Mouse (Mus musculus) hindbrain, embryonic 10.5 days (tissue): ENCODE results near the gene Esx1. TPM values are rescaled to one million over a fixed set of nuclear protein-coding genes. Genes with fewer than 3 reads are reported as not detected.
A peak's percentile ranks its signal among the peaks of the same experiment; 100 is the strongest.

Experiments
- DNase-seq: peaks from one replicate; pipeline ENCODE4 v3.0.0-alpha.2; 2017; ENCODE audit warnings: low spot score
- H3K27ac ChIP-seq: fragments of 300-500 bp; sonication (generic); 2 replicates; pipeline ENCODE4 v1.5.1; 2016; ENCODE audit warnings: mild to moderate bottlenecking, moderate library complexity
- H3K27me3 ChIP-seq: fragments of 300-500 bp; sonication (generic); 2 replicates; pipeline ENCODE4 v1.6.1; 2016; ENCODE audit warnings: mild to moderate bottlenecking; ENCODE audit not compliant: poor library complexity, insufficient read depth, severe bottlenecking
- H3K36me3 ChIP-seq: fragments of 300-500 bp; sonication (generic); 2 replicates; pipeline ENCODE4 v1.6.1; 2016; ENCODE audit warnings: mild to moderate bottlenecking, moderate library complexity
- H3K4me1 ChIP-seq: fragments of 300-500 bp; sonication (generic); replicated peaks from 2 replicates; pipeline ENCODE4 v1.6.1; 2016; ENCODE audit warnings: mild to moderate bottlenecking
- H3K4me3 ChIP-seq: fragments of 300-500 bp; sonication (generic); 2 replicates; pipeline ENCODE4 v1.5.1; 2016; ENCODE audit warnings: mild to moderate bottlenecking, moderate library complexity
- H3K9me3 ChIP-seq: fragments of 300-500 bp; sonication (generic); 2 replicates; pipeline ENCODE4 v1.6.1; 2016; ENCODE audit warnings: mild to moderate bottlenecking, moderate library complexity
- WGBS: fragments of 180-500 bp; shearing (Covaris S2); methylation state at CpG from one replicate; pipeline ENCODE4 v1.1.7; 2016; 5-methylcytosine and 5-hydroxymethylcytosine counted together
- polyA plus RNA-seq: library from polyadenylated mRNA; unstranded; fragments of >200 nt; fragmentation: Nextera tagmentation; extraction: Ambion mirVana; gene quantifications from 2 replicates; pipeline ENCODE4 v1.2.1, GENCODE M21; 2016

Gene Esx1
- polyA plus RNA-seq, 1 experiment from 2014 or later = not detected

DNA sequence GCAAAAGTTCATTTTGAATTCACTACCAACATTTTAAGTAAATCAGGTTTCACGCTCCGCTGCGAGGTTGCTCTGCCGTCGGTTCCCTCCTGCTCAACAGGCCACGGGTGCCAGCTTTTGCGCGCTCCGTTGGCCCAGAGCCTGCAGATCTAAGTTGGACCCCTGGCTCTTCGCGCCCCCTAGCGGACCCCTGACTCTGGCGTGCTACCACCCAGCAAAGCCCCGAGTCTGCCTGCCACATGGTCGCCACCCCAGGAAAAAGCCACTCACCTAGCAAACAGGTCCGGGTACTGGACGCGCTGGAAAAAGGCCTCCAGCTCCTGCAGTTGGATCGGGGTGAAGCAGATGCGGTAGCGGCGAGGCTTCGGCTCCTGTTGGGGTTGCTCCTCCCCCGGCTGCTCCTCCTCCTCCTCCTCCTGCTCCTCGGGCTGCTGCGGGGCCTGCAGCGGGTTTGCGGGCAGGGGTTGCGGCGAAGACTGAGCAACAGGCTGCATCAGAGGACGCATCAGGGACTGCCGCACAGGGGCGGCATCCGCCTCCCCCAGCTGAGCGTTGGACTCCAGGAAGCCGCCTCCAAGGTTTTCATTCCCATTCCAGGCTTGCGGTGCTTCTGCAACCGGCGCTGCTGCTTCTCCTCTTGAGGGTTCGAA is 3.7 kb downstream of the Esx1 start:
- H3K27me3 ChIP-seq = peaks cover 95% of the 10 kb centered on the region
- no peak overlapping the region for H3K27ac ChIP-seq
- 0 out of 2 replicates have a peak, but pooled peaks cover 3% of the 10 kb centered on the region for H3K9me3 ChIP-seq
- peak; percentile 75 for DNase-seq
- no peak overlapping the region for H3K4me3 ChIP-seq
- 19% methylated on average over 39 of the region's 40 CpGs for WGBS
- 0 out of 2 replicates have a peak, but pooled peaks cover 3% of the 10 kb centered on the region for H3K4me1 ChIP-seq
- no peaks in the 10 kb centered on the region for H3K36me3 ChIP-seq

DNA sequence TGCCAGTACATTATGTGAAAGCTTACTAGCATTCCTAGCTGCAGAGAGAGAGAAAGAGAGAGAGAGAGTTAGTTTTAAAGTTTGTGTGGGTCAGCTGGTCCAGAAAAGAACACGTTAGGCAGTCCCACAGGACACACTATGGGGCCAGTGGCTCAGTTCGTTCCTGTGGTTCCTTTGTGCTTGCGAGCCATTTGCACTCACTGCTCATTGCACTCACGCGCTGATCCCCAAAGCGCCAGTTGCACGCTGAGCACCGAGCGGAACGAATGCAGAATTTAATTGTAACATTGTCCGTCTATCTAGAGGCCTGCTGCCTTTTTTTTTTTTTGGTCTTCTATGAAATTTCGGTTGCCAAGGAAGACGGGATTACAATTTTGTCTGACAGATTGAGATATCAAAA is 15.4 kb downstream of the Esx1 start:
- Histone ChIP-seq H3K4me3 (no peak overlapping the region), H3K27me3 (peaks cover 51% of the 10 kb centered on the region), H3K36me3 (no peaks in the 10 kb centered on the region), H3K4me1 (no peaks in the 10 kb centered on the region), H3K9me3 (no peaks in the 10 kb centered on the region), H3K27ac (no peak overlapping the region)
- 19% methylated on average over 13 of the region's 13 CpGs for WGBS
- DNase-seq = peak; percentile 35

DNA sequence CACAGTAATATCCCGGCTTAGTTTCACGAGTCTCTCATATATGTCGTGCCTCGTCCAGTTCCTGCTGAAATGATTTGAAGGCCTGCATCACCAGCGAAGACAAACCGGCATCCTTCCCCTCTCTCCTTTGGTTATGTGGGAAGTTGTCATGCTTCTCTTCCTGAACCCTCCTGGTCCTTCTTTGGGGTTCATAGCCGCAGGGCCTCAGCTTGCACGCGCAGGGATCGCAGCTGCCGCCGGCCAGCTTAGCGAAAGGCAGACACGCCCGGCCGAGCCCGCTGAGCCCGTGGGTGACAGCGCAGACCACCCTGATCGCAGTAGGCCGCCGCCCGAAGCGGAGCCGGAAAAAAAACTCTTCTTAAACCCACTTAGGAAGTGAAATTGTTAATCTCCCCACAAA is 17.4 kb downstream of the Esx1 start:
- Histone ChIP-seq H3K9me3 (no peaks in the 10 kb centered on the region), H3K4me1 (no peaks in the 10 kb centered on the region), H3K36me3 (no peaks in the 10 kb centered on the region), H3K4me3 (no peak overlapping the region), H3K27ac (no peak overlapping the region), H3K27me3 (peaks cover 69% of the 10 kb centered on the region)
- DNase-seq = peak; percentile 18
- 19% methylated on average over 25 of the region's 25 CpGs for WGBS

Other genes starting within 250 kb of the Esx1 start
- not detected in 2 replicates for gene H2bfm, start 194.8 kb downstream of the Esx1 start, polyA plus RNA-seq
- gene Tmsb15b2, start 146.6 kb downstream of the Esx1 start, polyA plus RNA-seq = 45.2 and 53.5 TPM in 2 replicates
- gene Tmsb15l, start 145.2 kb downstream of the Esx1 start, polyA plus RNA-seq = 4.7 and 5.7 TPM in 2 replicates
- 21.5 and 22.3 TPM in 2 replicates for gene Tmsb15b1, start 145.2 kb downstream of the Esx1 start, polyA plus RNA-seq
- gene Zcchc18, start 128.9 kb downstream of the Esx1 start, polyA plus RNA-seq = 52.4 and 66.5 TPM in 2 replicates
- 10.4 and 12.1 TPM in 2 replicates for gene Slc25a53, start 83.8 kb downstream of the Esx1 start, polyA plus RNA-seq
- 7.9 and 12.2 TPM in 2 replicates for gene Fam199x, start 72.5 kb downstream of the Esx1 start, polyA plus RNA-seq